Mouse (Mus musculus): Measurements from ENCODE around the gene Gm20696. TPM values are rescaled to one million over a fixed set of nuclear protein-coding genes. Genes with fewer than 3 reads are reported as not detected.

The Gm20696 gene
- polyA plus RNA-seq, 1 experiment = 3.0 TPM

DNA sequence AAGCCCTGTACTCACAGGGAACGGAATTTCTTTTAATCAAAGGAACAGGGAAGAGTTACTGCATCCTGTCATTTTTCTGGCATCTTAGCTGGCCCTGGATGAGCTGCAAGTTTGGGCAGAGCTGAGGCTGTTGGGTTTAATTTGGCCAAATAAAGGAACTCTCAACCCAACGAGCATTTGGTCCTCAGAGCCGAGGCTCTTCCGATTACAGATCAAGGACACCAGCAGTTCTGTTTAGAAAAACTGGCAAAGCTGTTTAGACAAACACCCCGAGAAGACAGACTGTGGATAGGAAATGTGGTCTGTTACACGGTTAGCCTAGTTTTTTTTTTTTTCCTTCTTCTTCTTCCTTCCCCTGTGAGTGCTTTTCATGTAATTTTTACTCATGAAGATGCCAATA, 302.1 kb downstream of the Gm20696 start:
- TF ChIP-seq POLR2A (IDR thresholded peaks at IDR 0.05; ENCODE audit: extremely low read depth, insufficient read depth, low read length) (no peak), CTCF (IDR thresholded peaks at IDR 0.05; ENCODE audit: extremely low read depth, insufficient read depth, low read length) (no peak)
- Histone ChIP-seq H3K4me3 (ENCODE audit: insufficient read depth, low read length) (no peak overlapping the region), H3K4me1 (ENCODE audit: control insufficient read depth, insufficient read depth, low read length) (peaks cover 2% of the 10 kb centered on the region), H3K27ac (ENCODE audit: insufficient read depth, low read length) (no peak overlapping the region)

- Histone ChIP-seq H3K4me1 (ENCODE audit: control insufficient read depth, insufficient read depth, low read length) (peaks cover 4% of the 10 kb centered on the region), H3K4me3 (ENCODE audit: insufficient read depth, low read length) (no peak overlapping the region), H3K27ac (ENCODE audit: insufficient read depth, low read length) (no peak overlapping the region)
- no peak for TF ChIP-seq CTCF (IDR thresholded peaks at IDR 0.05; ENCODE audit: extremely low read depth, insufficient read depth, low read length)
- no peak for TF ChIP-seq POLR2A (IDR thresholded peaks at IDR 0.05; ENCODE audit: extremely low read depth, insufficient read depth, low read length)
Measured at GRCm38 (mm10) chr6:99360581-99360980, 306.0 kb downstream of the Gm20696 start.

- TF ChIP-seq CTCF (IDR thresholded peaks at IDR 0.05; ENCODE audit: extremely low read depth, insufficient read depth, low read length) = no peak
- TF ChIP-seq POLR2A (IDR thresholded peaks at IDR 0.05; ENCODE audit: extremely low read depth, insufficient read depth, low read length) = no peak
- Histone ChIP-seq H3K4me1 (ENCODE audit: control insufficient read depth, insufficient read depth, low read length) (peaks cover 4% of the 10 kb centered on the region), H3K27ac (ENCODE audit: insufficient read depth, low read length) (no peak overlapping the region), H3K4me3 (ENCODE audit: insufficient read depth, low read length) (no peak overlapping the region)
Measured at GRCm38 (mm10) chr6:99359765-99360499, 306.7 kb downstream of the Gm20696 start.

DNA sequence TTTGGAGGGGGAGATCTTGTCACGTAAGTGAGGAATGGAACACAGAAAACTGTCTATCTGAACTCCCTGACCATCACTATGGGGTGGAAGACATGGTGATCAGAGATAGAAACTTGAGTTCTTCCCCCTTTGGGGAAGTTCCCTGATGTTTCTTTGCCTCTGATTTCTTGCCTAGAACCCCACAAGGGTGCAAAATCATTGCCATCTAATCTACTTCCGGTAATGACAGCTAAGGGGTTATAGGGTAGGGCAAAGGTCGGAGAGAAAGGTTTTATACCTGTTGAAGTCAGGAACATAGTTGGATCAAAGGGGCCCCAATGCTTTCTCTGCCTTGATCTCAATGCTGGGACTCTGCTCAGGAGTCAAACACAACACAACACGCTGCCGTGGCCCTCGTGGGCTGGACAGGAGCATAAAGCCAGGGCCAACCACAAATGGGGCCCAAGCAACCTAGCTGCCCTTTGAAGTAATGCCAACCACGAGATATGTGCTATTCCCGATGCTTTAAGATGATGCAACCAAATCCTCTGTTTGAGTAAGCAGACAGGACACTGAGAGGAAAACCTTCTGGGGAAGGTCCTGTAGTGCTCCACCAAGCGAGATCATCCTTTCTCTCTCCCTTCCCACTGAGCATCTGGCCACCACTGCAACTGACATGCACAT, 307.4 kb downstream of the Gm20696 start:
- Histone ChIP-seq H3K27ac (ENCODE audit: insufficient read depth, low read length) (no peak overlapping the region), H3K4me3 (ENCODE audit: insufficient read depth, low read length) (no peak overlapping the region), H3K4me1 (ENCODE audit: control insufficient read depth, insufficient read depth, low read length) (peaks cover 4% of the 10 kb centered on the region)
- no peak for TF ChIP-seq POLR2A (IDR thresholded peaks at IDR 0.05; ENCODE audit: extremely low read depth, insufficient read depth, low read length)
- TF ChIP-seq CTCF (IDR thresholded peaks at IDR 0.05; ENCODE audit: extremely low read depth, insufficient read depth, low read length) = no peak

DNA sequence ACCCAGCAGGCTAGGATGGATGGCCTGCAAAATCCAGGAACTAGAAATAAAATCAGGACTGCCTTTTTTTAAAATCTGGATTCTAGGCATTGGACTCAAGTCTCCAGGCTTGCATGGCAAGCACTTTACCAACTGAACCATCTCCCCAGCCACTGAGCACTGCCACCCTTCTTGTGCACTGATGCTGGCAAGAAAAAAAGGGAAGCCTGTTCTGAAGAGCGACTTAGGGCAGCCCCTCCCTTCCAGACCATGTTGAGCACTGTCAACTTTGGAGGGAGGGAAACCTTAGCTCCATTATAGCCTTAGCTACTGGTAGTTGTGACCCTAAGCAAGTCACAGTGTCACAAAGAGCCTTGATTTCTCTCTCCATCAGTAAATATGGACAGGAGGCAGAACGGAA, 308.7 kb downstream of the Gm20696 start:
- Histone ChIP-seq H3K4me1 (ENCODE audit: control insufficient read depth, insufficient read depth, low read length) (peaks cover 4% of the 10 kb centered on the region), H3K27ac (ENCODE audit: insufficient read depth, low read length) (no peak overlapping the region), H3K4me3 (ENCODE audit: insufficient read depth, low read length) (no peak overlapping the region)
- TF ChIP-seq CTCF (IDR thresholded peaks at IDR 0.05; ENCODE audit: extremely low read depth, insufficient read depth, low read length) (no peak), POLR2A (IDR thresholded peaks at IDR 0.05; ENCODE audit: extremely low read depth, insufficient read depth, low read length) (no peak)

DNA sequence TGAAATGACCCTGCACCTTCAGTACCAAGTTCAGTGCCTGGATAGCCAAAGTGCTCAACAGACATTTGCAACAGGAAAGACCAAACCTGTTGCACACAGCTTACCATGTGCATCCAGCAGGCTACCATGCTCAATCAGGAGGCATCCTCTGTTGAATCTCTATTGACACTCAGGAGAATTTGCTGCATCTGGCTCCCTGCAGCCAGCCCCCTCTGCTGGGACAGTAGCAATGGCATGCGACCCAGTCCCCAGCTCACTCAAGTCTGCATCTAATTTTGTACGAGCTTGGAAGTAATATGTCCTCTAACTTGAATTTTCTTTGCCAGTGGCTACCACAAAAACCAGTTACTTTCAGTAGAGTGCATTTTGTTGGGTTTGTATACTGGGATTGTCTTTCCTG, 312.3 kb downstream of the Gm20696 start:
- peaks cover 1% of the 10 kb centered on the region; the same call in 1 of the 2 replicates for H3K4me1 ChIP-seq (ENCODE audit: control insufficient read depth, insufficient read depth, low read length)
- no peak overlapping the region for H3K27ac ChIP-seq (ENCODE audit: insufficient read depth, low read length)
- no peak overlapping the region for H3K4me3 ChIP-seq (ENCODE audit: insufficient read depth, low read length)
- TF ChIP-seq POLR2A (IDR thresholded peaks at IDR 0.05; ENCODE audit: extremely low read depth, insufficient read depth, low read length) (no peak), CTCF (IDR thresholded peaks at IDR 0.05; ENCODE audit: extremely low read depth, insufficient read depth, low read length) (no peak)

DNA sequence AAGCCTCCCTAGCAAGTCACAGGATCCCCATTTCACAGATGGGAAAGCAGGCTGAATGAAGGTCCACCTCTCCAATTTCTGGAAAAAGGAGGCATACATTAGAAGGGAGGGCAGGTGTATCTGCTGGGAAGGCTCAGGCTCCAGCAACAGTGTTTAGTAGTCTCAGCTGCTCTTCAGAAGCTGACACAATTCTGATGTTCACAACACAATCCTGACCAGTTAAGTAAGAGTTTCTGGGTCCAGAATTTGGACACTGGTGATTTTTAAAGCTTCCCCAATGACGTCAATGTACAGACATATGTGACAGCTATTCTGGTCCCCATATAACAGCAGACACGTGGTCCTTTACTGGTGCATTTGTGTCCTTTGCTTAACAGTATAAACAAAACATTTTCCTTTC, 313.2 kb downstream of the Gm20696 start:
- Histone ChIP-seq H3K27ac (ENCODE audit: insufficient read depth, low read length) (no peak overlapping the region), H3K4me1 (ENCODE audit: control insufficient read depth, insufficient read depth, low read length) (no peaks in the 10 kb centered on the region), H3K4me3 (ENCODE audit: insufficient read depth, low read length) (no peak overlapping the region)
- TF ChIP-seq CTCF (IDR thresholded peaks at IDR 0.05; ENCODE audit: extremely low read depth, insufficient read depth, low read length) (no peak), POLR2A (IDR thresholded peaks at IDR 0.05; ENCODE audit: extremely low read depth, insufficient read depth, low read length) (no peak)

GRCm38 (mm10) chr6:99350566-99350965, 316.0 kb downstream of the Gm20696 start:
- H3K4me3 ChIP-seq (ENCODE audit: insufficient read depth, low read length) = no peak overlapping the region
- no peak overlapping the region for H3K27ac ChIP-seq (ENCODE audit: insufficient read depth, low read length)
- no peak for TF ChIP-seq CTCF (IDR thresholded peaks at IDR 0.05; ENCODE audit: extremely low read depth, insufficient read depth, low read length)
- no peak for TF ChIP-seq POLR2A (IDR thresholded peaks at IDR 0.05; ENCODE audit: extremely low read depth, insufficient read depth, low read length)
- H3K4me1 ChIP-seq (ENCODE audit: control insufficient read depth, insufficient read depth, low read length) = 0 out of 2 replicates have a peak, but pooled peaks cover 2% of the 10 kb centered on the region

DNA sequence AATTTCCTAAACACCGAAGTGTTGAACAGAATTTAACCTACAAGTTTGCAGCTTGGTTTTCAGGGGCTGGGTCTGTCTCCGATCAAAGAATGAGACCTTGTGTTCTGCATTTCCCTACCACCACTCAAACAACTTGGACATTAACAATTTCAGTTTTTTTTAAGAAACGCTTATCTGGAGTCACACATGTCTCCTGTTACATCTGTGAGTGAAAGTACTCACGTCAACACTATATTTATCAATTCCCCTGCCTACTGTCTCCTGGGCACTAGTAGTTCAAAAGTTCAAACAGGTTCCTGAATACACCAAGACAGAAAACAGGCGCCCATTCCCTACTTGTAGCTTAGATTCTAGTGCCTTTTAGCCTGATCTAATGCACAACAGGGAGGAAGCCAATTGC, 316.4 kb downstream of the Gm20696 start:
- no peak overlapping the region for H3K4me3 ChIP-seq (ENCODE audit: insufficient read depth, low read length)

GRCm38 (mm10) chr6:99347836-99348235, 318.8 kb downstream of the Gm20696 start:
- Histone ChIP-seq H3K27ac (ENCODE audit: insufficient read depth, low read length) (no peak overlapping the region), H3K4me1 (ENCODE audit: control insufficient read depth, insufficient read depth, low read length) (0 out of 2 replicates have a peak, but pooled peaks cover 2% of the 10 kb centered on the region), H3K4me3 (ENCODE audit: insufficient read depth, low read length) (no peak overlapping the region)
- TF ChIP-seq CTCF (IDR thresholded peaks at IDR 0.05; ENCODE audit: extremely low read depth, insufficient read depth, low read length) (no peak), POLR2A (IDR thresholded peaks at IDR 0.05; ENCODE audit: extremely low read depth, insufficient read depth, low read length) (no peak)

More for the DNA sequence above, 316.4 kb downstream of the Gm20696 start:
- 0 out of 2 replicates have a peak, but pooled peaks cover 2% of the 10 kb centered on the region for H3K4me1 ChIP-seq (ENCODE audit: control insufficient read depth, insufficient read depth, low read length)
- TF ChIP-seq POLR2A (IDR thresholded peaks at IDR 0.05; ENCODE audit: extremely low read depth, insufficient read depth, low read length) = no peak
- no peak for TF ChIP-seq CTCF (IDR thresholded peaks at IDR 0.05; ENCODE audit: extremely low read depth, insufficient read depth, low read length)
- H3K27ac ChIP-seq (ENCODE audit: insufficient read depth, low read length) = no peak overlapping the region
